Mouse (Mus musculus): ENCODE results near the gene Mapkapk2. TPM values are rescaled to one million over a fixed set of nuclear protein-coding genes. Genes with fewer than 3 reads are reported as not detected.

The Mapkapk2 gene
- total RNA-seq, 2 experiments from 2014 or later = 26.6 to 32.4 TPM

- no peak for DNase-seq
Measured at GRCm38 (mm10) chr1:131080686-131081085, 16.9 kb downstream of the Mapkapk2 start.

GRCm38 (mm10) chr1:131079762-131080161 lies 17.9 kb downstream of the Mapkapk2 start:
- DNase-seq = no peak

GRCm38 (mm10) chr1:131078761-131079330 lies 18.8 kb downstream of the Mapkapk2 start:
- peak; percentile 69 to 78 for DNase-seq

GRCm38 (mm10) chr1:131075098-131075791 lies 22.4 kb downstream of the Mapkapk2 start:
- no peak for DNase-seq

GRCm38 (mm10) chr1:131074524-131074938 lies 23.1 kb downstream of the Mapkapk2 start:
- no peak for DNase-seq

GRCm38 (mm10) chr1:131072376-131072990 lies 25.1 kb downstream of the Mapkapk2 start:
- no peak for DNase-seq

GRCm38 (mm10) chr1:131069010-131069409 lies 28.6 kb downstream of the Mapkapk2 start:
- no peak for DNase-seq

GRCm38 (mm10) chr1:131068011-131068727 lies 29.5 kb downstream of the Mapkapk2 start:
- DNase-seq = no peak

- DNase-seq = no peak
Measured at GRCm38 (mm10) chr1:131064202-131064601, 33.4 kb downstream of the Mapkapk2 start.

- no peak for DNase-seq
Measured at GRCm38 (mm10) chr1:131062821-131063220, 34.8 kb downstream of the Mapkapk2 start.

GRCm38 (mm10) chr1:131061740-131062254 lies 35.8 kb downstream of the Mapkapk2 start:
- DNase-seq = no peak

GRCm38 (mm10) chr1:131060290-131061253 lies 37.1 kb downstream of the Mapkapk2 start:
- no peak for DNase-seq

- DNase-seq = no peak
Measured at GRCm38 (mm10) chr1:131059841-131060240, 37.8 kb downstream of the Mapkapk2 start.

- DNase-seq = no peak
Measured at GRCm38 (mm10) chr1:131059411-131059810, 38.2 kb downstream of the Mapkapk2 start.

- no peak for DNase-seq
Measured at GRCm38 (mm10) chr1:131058431-131058830, 39.2 kb downstream of the Mapkapk2 start.

- DNase-seq = no peak
Measured at GRCm38 (mm10) chr1:131054251-131054650, 43.4 kb downstream of the Mapkapk2 start.

GRCm38 (mm10) chr1:131053656-131054055 lies 44.0 kb downstream of the Mapkapk2 start:
- no peak for DNase-seq

- peak; percentile 66 to 72 for DNase-seq
Measured at GRCm38 (mm10) chr1:131053239-131053638, 44.4 kb downstream of the Mapkapk2 start.

GRCm38 (mm10) chr1:131051073-131051472 lies 46.6 kb downstream of the Mapkapk2 start:
- DNase-seq = no peak

GRCm38 (mm10) chr1:131050617-131051016 lies 47.0 kb downstream of the Mapkapk2 start:
- no peak for DNase-seq

GRCm38 (mm10) chr1:131050011-131050410 lies 47.6 kb downstream of the Mapkapk2 start:
- DNase-seq = no peak
